Mouse (Mus musculus): ENCODE data around the gene Xdh.

Xdh gene

GRCm38 (mm10) chr17:73941816-73942215, 8.2 kb downstream of the Xdh start:
- no peak for DNase-seq

GRCm38 (mm10) chr17:73937073-73937472, 12.9 kb downstream of the Xdh start:
- DNase-seq: no peak

- DNase-seq: no peak
These were observed 14.8 kb downstream of the Xdh start for GRCm38 (mm10) chr17:73935163-73935562.

- no peak for DNase-seq
These were observed 15.7 kb downstream of the Xdh start for GRCm38 (mm10) chr17:73934281-73934680.

GRCm38 (mm10) chr17:73933616-73934015, 16.4 kb downstream of the Xdh start:
- no peak for DNase-seq

GRCm38 (mm10) chr17:73932497-73933059, 17.4 kb downstream of the Xdh start:
- no peak for DNase-seq

GRCm38 (mm10) chr17:73919520-73919919, 30.5 kb downstream of the Xdh start:
- DNase-seq: no peak

GRCm38 (mm10) chr17:73918944-73919381, 31.0 kb downstream of the Xdh start:
- no peak for DNase-seq

- DNase-seq: no peak
These were observed 31.9 kb downstream of the Xdh start for GRCm38 (mm10) chr17:73918138-73918537.

GRCm38 (mm10) chr17:73917713-73918112, 32.3 kb downstream of the Xdh start:
- no peak for DNase-seq

GRCm38 (mm10) chr17:73914730-73915129, 35.3 kb downstream of the Xdh start:
- DNase-seq: no peak

- peak; percentile 29 for DNase-seq
These were observed 43.9 kb downstream of the Xdh start for GRCm38 (mm10) chr17:73906076-73906475.

- peak; percentile 56 for DNase-seq
These were observed 44.8 kb downstream of the Xdh start for GRCm38 (mm10) chr17:73905043-73905750.

GRCm38 (mm10) chr17:73903121-73903520, 46.9 kb downstream of the Xdh start:
- no peak for DNase-seq

- DNase-seq: no peak
These were observed 47.8 kb downstream of the Xdh start for GRCm38 (mm10) chr17:73902234-73902636.

GRCm38 (mm10) chr17:73894399-73894798, 55.6 kb downstream of the Xdh start:
- no peak for DNase-seq

- DNase-seq: no peak
These were observed 56.2 kb downstream of the Xdh start for GRCm38 (mm10) chr17:73893822-73894221.

GRCm38 (mm10) chr17:73893207-73893606, 56.8 kb downstream of the Xdh start:
- no peak for DNase-seq

GRCm38 (mm10) chr17:73891590-73891989, 58.4 kb downstream of the Xdh start:
- DNase-seq: peak; percentile 60

GRCm38 (mm10) chr17:73886071-73886785, 63.8 kb downstream of the Xdh start:
- DNase-seq: no peak

- DNase-seq: no peak
These were observed 66.7 kb downstream of the Xdh start for GRCm38 (mm10) chr17:73883332-73883731.

GRCm38 (mm10) chr17:73882194-73882593, 67.8 kb downstream of the Xdh start:
- DNase-seq: peak; percentile 81

- DNase-seq: no peak
These were observed 68.7 kb downstream of the Xdh start for GRCm38 (mm10) chr17:73881295-73881694.

- DNase-seq: no peak
These were observed 69.7 kb downstream of the Xdh start for GRCm38 (mm10) chr17:73880286-73880685.
